Mouse (Mus musculus): ENCODE data around the gene Zfand2b. TPM values are rescaled to one million over a fixed set of nuclear protein-coding genes. Genes with fewer than 3 reads are reported as not detected.
A peak's percentile ranks its signal among the peaks of the same experiment; 100 is the strongest.

Gene Zfand2b
- polyA plus RNA-seq, 1 experiment: 7.1 TPM

GRCm38 (mm10) chr1:75214886-75215285 is 46.4 kb downstream of the Zfand2b start:
- Histone ChIP-seq H3K4me3 (ENCODE audit: control insufficient read depth, low read depth, low read length) (no peak overlapping the region), H3K27me3 (ENCODE audit: control insufficient read depth, insufficient read depth, low read length) (peaks cover 4% of the 10 kb centered on the region), H3K36me3 (ENCODE audit: control insufficient read depth, insufficient read depth, low read length) (no peaks in the 10 kb centered on the region; the same call in 1 of the 2 replicates), H3K4me1 (ENCODE audit: control insufficient read depth, insufficient read depth, low read length) (peaks cover 23% of the 10 kb centered on the region), H3K27ac (ENCODE audit: control insufficient read depth, insufficient read depth, low read depth, low read length) (no peak overlapping the region)
- no peak for TF ChIP-seq POLR2A (IDR thresholded peaks at IDR 0.05; ENCODE audit: control insufficient read depth, low read depth, low read length)
- TF ChIP-seq CTCF (IDR thresholded peaks at IDR 0.05; ENCODE audit: control insufficient read depth, insufficient read depth, insufficient replicate concordance, low read depth, low read length): no peak

GRCm38 (mm10) chr1:75215785-75216184 is 47.3 kb downstream of the Zfand2b start:
- H3K4me1 ChIP-seq (ENCODE audit: control insufficient read depth, insufficient read depth, low read length): peaks cover 23% of the 10 kb centered on the region
- H3K36me3 ChIP-seq (ENCODE audit: control insufficient read depth, insufficient read depth, low read length): no peaks in the 10 kb centered on the region; the same call in 1 of the 2 replicates
- H3K4me3 ChIP-seq (ENCODE audit: control insufficient read depth, low read depth, low read length): no peak overlapping the region
- H3K27me3 ChIP-seq (ENCODE audit: control insufficient read depth, insufficient read depth, low read length): peaks cover 4% of the 10 kb centered on the region
- TF ChIP-seq CTCF (IDR thresholded peaks at IDR 0.05; ENCODE audit: control insufficient read depth, insufficient read depth, insufficient replicate concordance, low read depth, low read length) (no peak), POLR2A (IDR thresholded peaks at IDR 0.05; ENCODE audit: control insufficient read depth, low read depth, low read length) (no peak)
- no peak overlapping the region for H3K27ac ChIP-seq (ENCODE audit: control insufficient read depth, insufficient read depth, low read depth, low read length)

- TF ChIP-seq CTCF (IDR thresholded peaks at IDR 0.05; ENCODE audit: control insufficient read depth, insufficient read depth, insufficient replicate concordance, low read depth, low read length) (no peak), POLR2A (IDR thresholded peaks at IDR 0.05; ENCODE audit: control insufficient read depth, low read depth, low read length) (no peak)
- Histone ChIP-seq H3K4me1 (ENCODE audit: control insufficient read depth, insufficient read depth, low read length) (peaks cover 19% of the 10 kb centered on the region), H3K36me3 (ENCODE audit: control insufficient read depth, insufficient read depth, low read length) (no peaks in the 10 kb centered on the region; the same call in 1 of the 2 replicates), H3K27me3 (ENCODE audit: control insufficient read depth, insufficient read depth, low read length) (peaks cover 4% of the 10 kb centered on the region), H3K4me3 (ENCODE audit: control insufficient read depth, low read depth, low read length) (peak overlapping the region; percentile 82), H3K27ac (ENCODE audit: control insufficient read depth, insufficient read depth, low read depth, low read length) (no peak overlapping the region)
Measured at GRCm38 (mm10) chr1:75216797-75217585, 48.5 kb downstream of the Zfand2b start.

GRCm38 (mm10) chr1:75217893-75218226 is 49.4 kb downstream of the Zfand2b start:
- TF ChIP-seq CTCF (IDR thresholded peaks at IDR 0.05; ENCODE audit: control insufficient read depth, insufficient read depth, insufficient replicate concordance, low read depth, low read length) (no peak), POLR2A (IDR thresholded peaks at IDR 0.05; ENCODE audit: control insufficient read depth, low read depth, low read length) (no peak)
- Histone ChIP-seq H3K36me3 (ENCODE audit: control insufficient read depth, insufficient read depth, low read length) (no peaks in the 10 kb centered on the region), H3K4me1 (ENCODE audit: control insufficient read depth, insufficient read depth, low read length) (peaks cover 18% of the 10 kb centered on the region), H3K4me3 (ENCODE audit: control insufficient read depth, low read depth, low read length) (peak overlapping the region; percentile 82), H3K27ac (ENCODE audit: control insufficient read depth, insufficient read depth, low read depth, low read length) (no peak overlapping the region), H3K27me3 (ENCODE audit: control insufficient read depth, insufficient read depth, low read length) (peaks cover 4% of the 10 kb centered on the region)

- no peak overlapping the region for H3K27ac ChIP-seq (ENCODE audit: control insufficient read depth, insufficient read depth, low read depth, low read length)
Measured at GRCm38 (mm10) chr1:75218227-75219001, 50.0 kb downstream of the Zfand2b start.

GRCm38 (mm10) chr1:75219078-75219477 is 50.6 kb downstream of the Zfand2b start:
- no peaks in the 10 kb centered on the region for H3K36me3 ChIP-seq (ENCODE audit: control insufficient read depth, insufficient read depth, low read length)
- H3K27ac ChIP-seq (ENCODE audit: control insufficient read depth, insufficient read depth, low read depth, low read length): no peak overlapping the region
- TF ChIP-seq POLR2A (IDR thresholded peaks at IDR 0.05; ENCODE audit: control insufficient read depth, low read depth, low read length) (peak; percentile 63; the same call in 1 of the 2 replicates), CTCF (IDR thresholded peaks at IDR 0.05; ENCODE audit: control insufficient read depth, insufficient read depth, insufficient replicate concordance, low read depth, low read length) (no peak)
- H3K4me3 ChIP-seq (ENCODE audit: control insufficient read depth, low read depth, low read length): peak overlapping the region; percentile 82
- peaks cover 18% of the 10 kb centered on the region for H3K4me1 ChIP-seq (ENCODE audit: control insufficient read depth, insufficient read depth, low read length)
- peaks cover 4% of the 10 kb centered on the region for H3K27me3 ChIP-seq (ENCODE audit: control insufficient read depth, insufficient read depth, low read length)

More at GRCm38 (mm10) chr1:75218227-75219001, 50.0 kb downstream of the Zfand2b start:
- peaks cover 18% of the 10 kb centered on the region for H3K4me1 ChIP-seq (ENCODE audit: control insufficient read depth, insufficient read depth, low read length)
- H3K36me3 ChIP-seq (ENCODE audit: control insufficient read depth, insufficient read depth, low read length): no peaks in the 10 kb centered on the region
- TF ChIP-seq POLR2A (IDR thresholded peaks at IDR 0.05; ENCODE audit: control insufficient read depth, low read depth, low read length) (no peak), CTCF (IDR thresholded peaks at IDR 0.05; ENCODE audit: control insufficient read depth, insufficient read depth, insufficient replicate concordance, low read depth, low read length) (no peak)
- peak overlapping the region; percentile 82 for H3K4me3 ChIP-seq (ENCODE audit: control insufficient read depth, low read depth, low read length)
- peaks cover 4% of the 10 kb centered on the region for H3K27me3 ChIP-seq (ENCODE audit: control insufficient read depth, insufficient read depth, low read length)

- TF ChIP-seq CTCF (IDR thresholded peaks at IDR 0.05; ENCODE audit: control insufficient read depth, insufficient read depth, insufficient replicate concordance, low read depth, low read length): no peak
- TF ChIP-seq POLR2A (IDR thresholded peaks at IDR 0.05; ENCODE audit: control insufficient read depth, low read depth, low read length): no peak
- Histone ChIP-seq H3K4me1 (ENCODE audit: control insufficient read depth, insufficient read depth, low read length) (peaks cover 18% of the 10 kb centered on the region), H3K27me3 (ENCODE audit: control insufficient read depth, insufficient read depth, low read length) (peaks cover 4% of the 10 kb centered on the region), H3K4me3 (ENCODE audit: control insufficient read depth, low read depth, low read length) (peak within 1 kb of the TSS; percentile 82), H3K27ac (ENCODE audit: control insufficient read depth, insufficient read depth, low read depth, low read length) (no peak within 1 kb of the TSS), H3K36me3 (ENCODE audit: control insufficient read depth, insufficient read depth, low read length) (no peaks in the 10 kb centered on the region)
Measured at GRCm38 (mm10) chr1:75219531-75219930, 51.1 kb downstream of the Zfand2b start, which contains the start of gene Tuba4a. Gene Tuba4a, minus strand, starts transcription at chr1:75219865.

Other genes with a start within 250 kb of the Zfand2b start
- gene Cfap65, start 233.0 kb upstream of the Zfand2b start, polyA plus RNA-seq (2012; rRNA removed): 204 and 212 TPM in 2 replicates
- 0.43 and 0.94 TPM in 2 replicates for gene Ihh, start 217.0 kb upstream of the Zfand2b start, polyA plus RNA-seq (2012; rRNA removed)
- gene Nhej1, start 43.4 kb upstream of the Zfand2b start, polyA plus RNA-seq (2012; rRNA removed): 7.7 and 7.9 TPM in 2 replicates
- not detected in 2 replicates for gene Slc23a3, start 34.8 kb upstream of the Zfand2b start, polyA plus RNA-seq (2012; rRNA removed)
- gene Cnppd1, start 25.9 kb upstream of the Zfand2b start, polyA plus RNA-seq (2012; rRNA removed): 43.5 and 44.3 TPM in 2 replicates
- 211 and 215 TPM in 2 replicates for gene Retreg2, start 25.9 kb upstream of the Zfand2b start, polyA plus RNA-seq (2012; rRNA removed)
- 34.2 and 36.6 TPM in 2 replicates for gene Abcb6, start 11.7 kb downstream of the Zfand2b start, polyA plus RNA-seq (2012; rRNA removed)
- gene Ankzf1, start 23.5 kb downstream of the Zfand2b start, polyA plus RNA-seq (2012; rRNA removed): 5.4 and 6.2 TPM in 2 replicates
- gene Atg9a, start 23.6 kb downstream of the Zfand2b start, polyA plus RNA-seq (2012; rRNA removed): 529 TPM in 2 replicates
- gene Glb1l, start 42.2 kb downstream of the Zfand2b start, polyA plus RNA-seq (2012; rRNA removed): 117 and 129 TPM in 2 replicates
- 205 and 207 TPM in 2 replicates for gene Stk16, start 42.2 kb downstream of the Zfand2b start, polyA plus RNA-seq (2012; rRNA removed)
- gene Tuba4a, start 51.2 kb downstream of the Zfand2b start, polyA plus RNA-seq (2012; rRNA removed): 163 and 204 TPM in 2 replicates
- gene A630095N17Rik, start 63.5 kb downstream of the Zfand2b start, polyA plus RNA-seq (2012; rRNA removed): 10.2 and 12.7 TPM in 2 replicates
- 298 and 299 TPM in 2 replicates for gene Dnajb2, start 67.8 kb downstream of the Zfand2b start, polyA plus RNA-seq (2012; rRNA removed)
- gene Ptprn, start 95.9 kb downstream of the Zfand2b start, polyA plus RNA-seq (2012; rRNA removed): 0.41 and 0.49 TPM in 2 replicates
- 0.20 TPM in 1 of 2 replicates, not detected in the other for gene Resp18, start 109.8 kb downstream of the Zfand2b start, polyA plus RNA-seq (2012; rRNA removed)
- gene Dnpep, start 149.3 kb downstream of the Zfand2b start, polyA plus RNA-seq (2012; rRNA removed): 158 and 175 TPM in 2 replicates
- 3.6 and 9.8 TPM in 2 replicates for gene Des, start 191.7 kb downstream of the Zfand2b start, polyA plus RNA-seq (2012; rRNA removed)
- 1.4 and 5.8 TPM in 2 replicates for gene Speg, start 206.7 kb downstream of the Zfand2b start, polyA plus RNA-seq (2012; rRNA removed)

All from testis, adult 2 months (tissue).